Mouse (Mus musculus) stomach, postnatal 0 days (tissue): ENCODE measurements around the gene Asic3.

Source experiments
- CTCF ChIP-seq: IDR thresholded peaks from 2 replicates; pipeline ENCODE4 v1.5.1; 2016; ENCODE audit warnings: antibody characterized with exemption, low read depth, mild to moderate bottlenecking, moderate library complexity
- EP300 ChIP-seq: optimal IDR thresholded peaks from 2 replicates; pipeline ENCODE3; 2016; ENCODE audit warnings: antibody characterized with exemption

DNA sequence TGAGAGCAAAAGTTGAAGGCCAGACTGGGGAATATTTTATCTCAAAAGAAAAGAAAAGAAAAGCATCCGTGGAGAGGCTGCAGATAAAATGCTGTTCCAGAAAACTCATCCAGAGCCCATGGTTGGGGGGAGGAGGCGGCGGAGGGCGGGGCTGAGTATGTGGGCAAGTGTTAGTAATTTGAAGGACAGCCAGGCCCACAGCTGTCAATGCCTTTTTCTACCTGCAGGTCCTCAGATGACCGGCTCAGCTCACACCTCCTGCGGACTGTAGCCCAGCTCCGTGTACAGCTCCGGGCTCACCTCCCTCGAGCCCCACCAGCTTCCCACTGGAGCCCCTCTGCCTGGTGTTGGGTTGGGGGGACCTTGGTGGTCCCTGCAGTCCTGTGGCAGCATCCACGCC is 13.5 kb upstream of the Asic3 start:
- TF ChIP-seq CTCF (no peak), EP300 (no peak)
